Mouse (Mus musculus) heart, adult 11 months (tissue): ENCODE data around the gene Creb3l1.

Source experiments
- DNase-seq: peaks from one replicate; pipeline ENCODE4 v3.0.0; 2022

The Creb3l1 gene

GRCm38 (mm10) chr2:92024274-92024672 lies at the start of gene Creb3l1:
Creb3l1 (minus strand) TSS chr2:92024502.
- DNase-seq, result peak; percentile 98

GRCm38 (mm10) chr2:92071143-92071542 lies 46.8 kb upstream of the Creb3l1 start:
- no peak for DNase-seq

GRCm38 (mm10) chr2:92069630-92070029 lies 45.3 kb upstream of the Creb3l1 start:
- no peak for DNase-seq

GRCm38 (mm10) chr2:92067600-92067999 lies 43.3 kb upstream of the Creb3l1 start:
- no peak for DNase-seq

GRCm38 (mm10) chr2:92066899-92067298 lies 42.6 kb upstream of the Creb3l1 start:
- DNase-seq, result no peak

GRCm38 (mm10) chr2:92065938-92066337 lies 41.6 kb upstream of the Creb3l1 start:
- no peak for DNase-seq

GRCm38 (mm10) chr2:92065269-92065888 lies 41.1 kb upstream of the Creb3l1 start:
- DNase-seq, result no peak

GRCm38 (mm10) chr2:92063106-92063505 lies 38.8 kb upstream of the Creb3l1 start:
- no peak for DNase-seq

GRCm38 (mm10) chr2:92061337-92061736 lies 37.0 kb upstream of the Creb3l1 start:
- no peak for DNase-seq

- peak; percentile 81 for DNase-seq
These were observed 36.0 kb upstream of the Creb3l1 start for GRCm38 (mm10) chr2:92060291-92060690.

GRCm38 (mm10) chr2:92059481-92060220 lies 35.3 kb upstream of the Creb3l1 start:
- DNase-seq, result peak; percentile 96

GRCm38 (mm10) chr2:92058936-92059335 lies 34.6 kb upstream of the Creb3l1 start:
- DNase-seq, result no peak

- peak; percentile 98 for DNase-seq
These were observed 34.2 kb upstream of the Creb3l1 start for GRCm38 (mm10) chr2:92058469-92058868.

- no peak for DNase-seq
These were observed 32.5 kb upstream of the Creb3l1 start for GRCm38 (mm10) chr2:92056760-92057159.

GRCm38 (mm10) chr2:92055831-92056236 lies 31.5 kb upstream of the Creb3l1 start:
- DNase-seq, result peak; percentile 95

- DNase-seq, result peak; percentile 99
These were observed 31.0 kb upstream of the Creb3l1 start for GRCm38 (mm10) chr2:92055101-92055813.

GRCm38 (mm10) chr2:92052754-92053153 lies 28.5 kb upstream of the Creb3l1 start:
- DNase-seq, result no peak

GRCm38 (mm10) chr2:92052188-92052587 lies 27.9 kb upstream of the Creb3l1 start:
- DNase-seq, result peak; percentile 92

- no peak for DNase-seq
These were observed 23.9 kb upstream of the Creb3l1 start for GRCm38 (mm10) chr2:92048034-92048690.

GRCm38 (mm10) chr2:92047601-92048000 lies 23.3 kb upstream of the Creb3l1 start:
- no peak for DNase-seq

- DNase-seq, result no peak
These were observed 19.0 kb upstream of the Creb3l1 start for GRCm38 (mm10) chr2:92043285-92043684.

- no peak for DNase-seq
These were observed 17.2 kb upstream of the Creb3l1 start for GRCm38 (mm10) chr2:92041538-92041937.

GRCm38 (mm10) chr2:92034273-92034672 lies 10.0 kb upstream of the Creb3l1 start:
- peak; percentile 80 for DNase-seq
